Mouse (Mus musculus) spleen, postnatal 10 days (tissue): ENCODE results near the gene Tmpo.

Experiments
- DNase-seq, 2 experiments: peaks; one replicate each; pipeline ENCODE4 v3.0.0; 2021 to 2022; ENCODE audit warnings: low spot score in 2 of 2

The Tmpo gene

DNA sequence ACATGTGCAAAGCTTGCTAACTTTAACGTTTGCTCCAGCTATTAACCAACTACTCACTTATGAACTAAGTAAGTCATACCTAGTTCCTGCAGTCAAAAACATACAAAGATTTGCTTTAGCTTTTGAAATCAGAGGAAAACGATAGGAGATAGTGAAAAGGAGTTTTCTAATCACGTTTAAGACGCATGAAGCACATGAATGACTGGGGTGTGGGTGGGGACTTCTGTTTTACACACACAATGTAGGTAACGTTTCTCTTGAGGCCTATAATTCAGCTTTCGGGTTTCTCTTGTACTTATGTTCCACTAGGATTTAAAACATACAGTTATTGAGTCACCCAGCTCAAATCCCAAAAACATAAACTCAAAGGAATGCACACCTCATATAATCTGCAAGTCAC, 58.5 kb downstream of the Tmpo start:
- DNase-seq: no peak

DNA sequence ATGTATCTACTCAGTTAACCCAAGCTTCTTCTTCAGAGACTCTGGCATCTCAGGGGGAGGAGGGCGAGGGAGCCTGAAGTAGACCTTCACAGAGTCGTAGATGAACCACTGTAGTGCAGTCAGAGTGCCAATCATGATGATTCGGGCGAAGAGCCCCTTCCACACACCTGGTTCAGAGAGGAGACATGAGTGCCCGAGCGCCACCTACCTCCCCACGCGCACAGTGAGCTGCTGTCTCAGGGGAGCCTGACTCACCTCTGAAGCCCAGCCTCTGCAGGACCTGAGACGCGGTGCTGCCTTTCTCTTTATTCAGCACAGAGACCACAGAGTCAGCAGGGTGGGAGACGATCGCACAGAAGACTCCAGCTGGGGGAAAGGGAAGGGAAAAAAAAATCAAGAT, 64.2 kb downstream of the Tmpo start:
- DNase-seq: no peak

DNA sequence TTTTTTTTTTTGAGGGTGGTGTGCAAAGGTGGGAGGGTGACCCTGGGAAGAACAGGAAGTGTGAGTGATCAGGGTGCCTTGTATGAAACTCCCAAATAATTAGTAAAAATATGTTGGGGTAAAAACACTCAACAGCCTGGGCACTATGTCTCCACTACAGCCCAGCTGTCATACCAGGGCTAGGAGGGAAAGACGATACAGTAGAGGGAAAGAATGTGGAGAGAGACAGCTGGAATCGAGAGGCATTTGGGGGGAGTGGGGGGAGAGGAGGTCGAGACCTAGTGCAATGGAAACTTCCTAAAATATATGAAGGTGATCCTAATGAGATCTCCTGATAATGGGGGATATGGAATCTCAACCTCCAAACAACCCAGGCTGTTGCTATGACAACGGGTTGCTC, 71.3 kb downstream of the Tmpo start:
- DNase-seq: no peak

DNA sequence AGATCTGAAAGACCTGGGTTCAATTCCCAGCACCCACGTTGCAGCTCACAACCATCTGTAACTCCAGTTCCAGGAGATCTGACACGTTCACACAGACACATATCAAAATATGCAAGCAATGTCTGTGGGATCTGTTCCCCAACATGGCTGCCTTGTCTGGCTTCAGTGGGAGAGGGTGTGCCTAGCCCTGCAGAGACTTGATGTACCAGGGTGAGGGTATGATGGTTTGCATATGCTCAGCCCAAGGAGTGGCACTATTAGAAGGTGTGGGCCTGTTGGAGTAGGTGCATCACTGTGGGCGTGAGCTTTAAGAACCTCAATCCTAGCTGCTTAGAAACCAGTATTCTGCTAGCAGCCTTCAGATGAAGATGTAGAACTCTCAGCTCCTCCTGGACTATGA, 75.1 kb downstream of the Tmpo start:
- DNase-seq: no peak

DNA sequence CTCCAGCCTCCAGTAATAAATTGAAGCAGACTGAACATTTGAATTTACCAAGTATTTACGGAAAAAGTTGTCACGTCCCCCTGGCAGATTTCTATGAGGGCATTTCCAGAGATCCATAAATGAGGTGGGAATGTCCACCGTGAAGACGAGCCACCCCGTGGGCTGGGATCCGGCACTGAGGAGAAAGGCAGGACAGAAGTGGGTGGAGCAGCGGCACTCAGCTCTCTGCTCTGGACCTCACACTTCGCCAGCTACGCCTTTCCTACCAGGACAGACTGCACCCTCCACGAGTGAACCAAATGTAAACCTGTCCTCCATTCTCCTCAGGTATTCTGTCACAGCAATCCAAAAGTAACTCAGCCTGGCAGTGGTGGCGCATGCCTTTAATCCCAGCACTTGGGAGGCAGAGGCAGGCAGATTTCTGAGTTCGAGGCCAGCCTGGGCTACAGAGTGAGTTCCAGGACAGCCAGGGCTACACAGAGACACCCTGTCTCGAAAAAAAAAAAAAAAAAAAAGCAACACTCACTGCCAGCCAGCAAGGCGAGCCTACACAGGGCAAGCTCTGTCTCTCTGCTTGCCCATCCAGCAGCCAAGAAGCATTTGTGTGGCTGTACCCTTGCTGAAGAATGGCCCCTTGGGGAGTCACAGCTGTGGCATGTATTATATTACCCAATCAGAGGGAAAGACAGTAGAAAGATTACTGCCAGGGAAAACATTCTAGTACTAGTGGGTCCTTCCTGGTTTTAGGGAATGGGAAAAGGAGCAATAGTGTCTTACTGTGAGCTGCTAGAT, 78.1 kb downstream of the Tmpo start:
- no peak for DNase-seq

DNA sequence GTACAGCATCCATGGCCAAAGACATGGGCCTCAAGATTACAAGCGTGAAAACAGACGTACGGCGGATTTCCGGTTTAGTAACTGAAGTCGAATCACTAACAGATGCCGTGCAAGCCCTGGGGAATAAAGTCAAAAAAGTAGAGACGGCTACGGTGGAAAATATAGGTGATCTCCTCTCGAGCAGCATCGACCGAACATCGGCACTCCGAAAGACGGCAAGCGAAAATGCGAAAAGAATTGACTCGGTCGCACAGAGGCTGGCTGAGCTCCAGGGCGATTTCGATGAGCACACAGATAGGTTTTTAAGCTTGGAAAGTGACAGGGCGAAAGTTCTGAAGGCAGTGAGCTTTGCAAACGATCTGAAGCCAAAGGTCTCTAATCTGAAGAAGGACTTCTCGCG, 79.2 kb downstream of the Tmpo start:
- DNase-seq: no peak

DNA sequence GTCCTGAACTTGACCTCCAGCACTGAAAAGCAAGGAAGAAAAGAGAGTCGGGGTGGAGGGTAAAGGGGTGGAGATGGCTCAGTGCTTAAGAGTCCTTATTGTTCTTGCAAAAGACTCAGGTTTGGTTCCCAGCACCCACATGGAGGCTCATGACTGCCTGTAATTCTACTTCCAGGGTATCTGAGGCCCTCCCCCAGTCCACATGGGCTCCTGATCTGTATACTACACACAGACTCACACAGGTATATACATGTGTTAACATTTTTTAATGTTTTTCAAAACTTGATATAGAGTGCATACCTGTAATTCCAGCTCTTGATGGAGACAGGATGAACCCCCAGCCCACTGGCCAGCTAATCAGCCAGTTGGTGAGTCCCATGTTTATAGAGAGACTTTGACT, 81.0 kb downstream of the Tmpo start:
- no peak for DNase-seq

DNA sequence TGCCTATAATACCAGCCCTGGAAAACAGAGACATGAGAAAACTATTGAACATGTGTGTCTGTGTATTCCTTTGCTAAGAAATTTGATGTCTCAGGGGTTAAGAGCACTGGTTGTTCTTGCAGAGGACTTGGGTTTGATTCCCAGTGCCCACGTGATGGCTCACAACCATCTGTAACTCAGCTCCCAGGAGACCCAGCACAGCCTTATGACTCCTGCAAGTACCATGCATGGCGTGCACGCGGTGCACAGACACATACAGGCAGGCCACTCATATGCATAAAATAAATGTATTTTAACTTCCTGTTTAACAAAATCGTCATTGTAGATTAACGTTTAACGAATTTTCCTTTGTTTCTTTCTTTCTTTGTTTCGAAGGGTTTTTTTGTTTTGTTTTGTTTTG, 83.1 kb downstream of the Tmpo start:
- DNase-seq: no peak
